Mouse (Mus musculus): ENCODE data around the gene Polr3g.
"Not testable (repeated sequence)": the region's sequence is repeated elsewhere in the genome, so short reads cannot be mapped to it uniquely, and the experiment has no call there.

Gene Polr3g

GRCm38 (mm10) chr13:81710775-81711545, at the start of gene Polr3g, which contains the start of gene Mblac2:
TSS of gene Polr3g (minus strand) at chr13:81711013.
TSS of gene Mblac2 (plus strand) at chr13:81711341.
- ATAC-seq (ENCODE audit: insufficient number of reproducible peaks, low FRiP score, low TSS enrichment), result peak; percentile 87

- ATAC-seq (ENCODE audit: insufficient number of reproducible peaks, low FRiP score, low TSS enrichment), result peak; percentile 56; the same call in 1 of the 2 replicates
Measured at GRCm38 (mm10) chr13:81760379-81760778, 49.6 kb upstream of the Polr3g start.

DNA sequence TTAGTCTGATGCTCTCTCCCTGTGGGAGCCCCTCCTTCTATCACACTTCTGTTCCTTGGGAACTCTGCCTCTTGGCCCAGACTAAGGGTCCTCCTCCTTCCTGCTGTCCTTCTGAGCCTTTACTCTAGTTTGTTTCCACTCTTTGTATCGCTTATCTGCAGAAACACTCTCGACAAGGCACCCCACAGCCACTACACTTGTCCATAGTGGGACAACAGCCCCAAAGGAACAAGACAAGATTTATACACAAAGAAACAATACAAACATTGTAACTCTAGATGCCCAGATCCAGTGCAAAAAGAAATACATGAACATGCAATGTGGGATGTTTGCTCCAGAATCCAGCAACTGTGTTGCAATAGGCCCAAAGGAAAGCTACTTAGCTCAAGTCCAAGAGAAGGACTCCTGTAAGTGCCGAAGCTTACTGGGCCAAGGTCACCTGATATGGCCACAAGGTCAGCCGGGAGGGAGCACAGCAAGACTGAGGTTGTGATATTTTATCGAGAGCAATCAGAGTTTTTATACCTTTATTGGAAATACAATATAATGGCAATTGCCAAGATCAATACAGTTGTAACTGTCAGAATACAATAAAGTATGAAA, 46.3 kb upstream of the Polr3g start:
- ATAC-seq (ENCODE audit: insufficient number of reproducible peaks, low FRiP score, low TSS enrichment), result no peak

DNA sequence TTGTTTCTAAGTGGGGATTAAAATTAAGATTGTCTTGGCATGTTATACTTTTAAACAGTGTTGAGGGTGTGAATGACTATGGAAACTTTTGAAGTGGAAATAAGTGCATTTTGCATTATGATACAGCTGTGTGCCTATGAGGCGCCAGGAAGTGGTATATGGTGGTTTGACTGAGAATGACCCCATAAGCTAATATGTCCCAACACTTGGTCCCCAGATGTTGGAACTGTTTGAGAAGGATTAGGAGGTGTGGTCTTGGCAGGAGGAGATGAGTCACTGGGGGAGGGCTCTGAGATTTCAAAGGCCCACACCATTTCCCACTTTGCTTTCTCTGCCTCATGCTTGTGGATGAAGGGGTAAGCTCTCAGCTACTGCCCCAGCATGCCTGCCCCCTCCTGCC, 44.5 kb upstream of the Polr3g start:
- no peak for ATAC-seq (ENCODE audit: insufficient number of reproducible peaks, low FRiP score, low TSS enrichment)

DNA sequence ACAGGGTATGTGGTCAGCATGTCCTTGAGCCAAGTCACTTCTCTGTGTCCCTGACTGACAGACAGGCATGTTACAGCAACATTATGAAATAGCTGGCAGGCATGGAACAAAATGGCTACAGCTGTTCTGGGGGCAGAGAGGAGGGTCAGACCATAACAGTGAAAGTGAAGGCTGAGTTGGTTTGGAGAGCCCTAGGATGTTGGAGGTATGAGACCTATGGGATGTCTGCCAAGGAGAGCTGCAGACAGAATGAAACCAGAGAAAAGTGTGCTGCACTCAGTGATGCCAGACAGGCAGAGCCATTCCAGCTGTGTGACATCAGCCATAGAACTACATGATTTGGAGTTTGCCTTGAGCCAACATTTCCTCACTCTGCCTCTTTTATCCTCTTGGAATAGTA, 44.1 kb upstream of the Polr3g start:
- ATAC-seq (ENCODE audit: insufficient number of reproducible peaks, low FRiP score, low TSS enrichment), result no peak

- ATAC-seq (ENCODE audit: insufficient number of reproducible peaks, low FRiP score, low TSS enrichment), result no peak
Measured at GRCm38 (mm10) chr13:81744092-81744396, 33.2 kb upstream of the Polr3g start.

GRCm38 (mm10) chr13:81743391-81744091, 32.7 kb upstream of the Polr3g start:
- no peak for ATAC-seq (ENCODE audit: insufficient number of reproducible peaks, low FRiP score, low TSS enrichment)

GRCm38 (mm10) chr13:81740898-81741297, 30.1 kb upstream of the Polr3g start:
- 0 out of 2 replicates have a peak, but pooled peaks have one; percentile 40 for ATAC-seq (ENCODE audit: insufficient number of reproducible peaks, low FRiP score, low TSS enrichment)

DNA sequence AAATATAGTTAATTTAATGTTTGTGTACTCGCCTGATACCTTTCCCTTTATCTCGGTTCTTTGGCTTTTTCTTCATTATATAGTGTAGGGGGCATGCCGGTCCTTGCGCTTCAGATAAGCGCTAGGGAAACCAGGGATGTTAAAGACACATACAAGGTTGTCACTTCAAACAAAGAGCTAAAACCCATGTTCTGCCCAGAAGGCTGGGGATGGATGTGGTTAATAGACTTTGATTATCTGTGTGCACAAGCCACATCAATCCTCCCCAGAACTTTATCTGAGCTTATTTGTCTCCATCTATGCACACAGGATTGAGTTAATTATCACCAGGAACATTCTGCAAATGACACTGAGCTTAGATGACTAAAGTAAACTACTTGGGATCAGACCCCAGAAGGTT, 25.8 kb upstream of the Polr3g start:
- no peak for ATAC-seq (ENCODE audit: insufficient number of reproducible peaks, low FRiP score, low TSS enrichment)

DNA sequence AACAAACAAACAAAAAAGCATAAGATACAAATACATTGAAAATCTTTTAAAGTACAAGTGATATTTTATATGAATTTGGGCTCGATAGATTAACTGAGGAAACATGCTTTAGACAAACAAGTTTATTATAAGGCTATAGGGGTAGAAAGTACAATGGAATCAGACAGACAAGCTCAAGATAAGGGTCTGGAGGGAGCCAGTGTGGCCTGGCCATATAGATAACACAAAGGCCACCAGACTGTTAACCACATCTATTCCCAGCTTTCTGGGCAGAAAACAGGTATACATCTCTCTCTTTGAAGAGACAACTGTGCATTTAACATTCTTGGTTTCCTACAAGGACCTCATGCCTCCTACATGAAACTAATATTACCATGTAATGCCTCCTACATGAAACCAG, 19.5 kb upstream of the Polr3g start:
- ATAC-seq (ENCODE audit: insufficient number of reproducible peaks, low FRiP score, low TSS enrichment), result no peak

DNA sequence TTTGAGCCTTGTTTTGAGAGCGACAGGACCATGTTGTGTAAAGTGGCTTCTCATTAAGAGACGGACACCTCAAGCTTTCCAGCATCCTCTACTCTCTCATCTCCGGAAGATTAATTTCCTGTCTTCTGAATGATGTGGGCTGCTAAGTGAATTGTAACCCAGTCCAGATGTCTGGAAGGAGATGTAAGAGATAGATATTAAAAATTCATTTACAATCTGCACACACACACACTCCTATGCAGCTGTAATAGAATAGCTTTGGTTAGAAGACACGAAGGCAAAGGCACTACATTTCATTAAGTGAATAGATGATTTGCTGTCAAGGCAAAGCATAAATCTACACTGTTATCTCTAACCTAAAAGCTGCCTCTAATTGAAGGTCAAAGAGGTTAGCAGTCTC, 18.3 kb upstream of the Polr3g start:
- no peak for ATAC-seq (ENCODE audit: insufficient number of reproducible peaks, low FRiP score, low TSS enrichment)

GRCm38 (mm10) chr13:81728141-81728540, 17.3 kb upstream of the Polr3g start:
- not testable (repeated sequence) for ATAC-seq (ENCODE audit: insufficient number of reproducible peaks, low FRiP score, low TSS enrichment)

GRCm38 (mm10) chr13:81713896-81714295, 3.1 kb upstream of the Polr3g start:
- no peak for ATAC-seq (ENCODE audit: insufficient number of reproducible peaks, low FRiP score, low TSS enrichment)

DNA sequence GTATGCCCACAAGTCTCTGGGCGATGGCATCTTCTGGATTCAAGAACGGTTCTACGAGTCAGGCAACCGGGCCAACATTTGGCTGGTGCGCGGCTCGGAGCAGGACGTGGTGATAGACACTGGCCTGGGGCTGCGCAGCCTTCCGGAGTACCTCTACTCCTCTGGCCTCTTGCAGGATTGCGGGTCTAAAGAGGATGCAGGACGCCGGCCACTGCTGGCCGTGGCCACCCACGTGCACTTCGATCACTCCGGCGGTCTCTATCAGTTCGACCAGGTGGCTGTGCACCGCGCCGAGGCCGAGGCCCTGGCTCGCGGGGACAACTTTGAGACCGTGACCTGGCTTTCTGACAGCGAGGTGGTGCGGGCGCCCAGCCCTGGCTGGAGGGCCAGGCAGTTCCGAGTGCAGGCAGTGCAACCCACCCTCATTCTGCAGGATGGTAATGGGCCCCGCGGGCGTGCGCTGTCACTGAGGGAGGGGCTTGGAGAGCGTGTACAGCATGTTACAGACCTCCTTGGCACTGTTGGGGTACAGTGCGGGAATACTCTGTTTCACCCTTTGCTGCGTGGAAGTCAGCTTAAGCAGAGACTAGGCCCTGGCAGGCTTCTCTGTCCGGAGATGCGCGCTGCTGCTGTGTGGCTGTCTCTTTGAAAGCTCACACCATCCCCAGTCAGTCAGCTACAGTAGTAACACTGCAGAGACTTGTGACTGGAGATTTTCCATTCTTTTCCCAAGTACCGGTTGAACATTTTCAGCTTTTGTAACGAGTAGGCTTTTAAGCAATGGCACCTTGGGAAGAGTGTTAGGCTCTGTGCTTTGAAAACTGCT, 946 bp upstream of the Polr3g start:
- peak; percentile 31 for ATAC-seq (ENCODE audit: insufficient number of reproducible peaks, low FRiP score, low TSS enrichment)

- no peak for ATAC-seq (ENCODE audit: insufficient number of reproducible peaks, low FRiP score, low TSS enrichment)
Measured at GRCm38 (mm10) chr13:81710266-81710665, 547 bp downstream of the Polr3g start.

DNA sequence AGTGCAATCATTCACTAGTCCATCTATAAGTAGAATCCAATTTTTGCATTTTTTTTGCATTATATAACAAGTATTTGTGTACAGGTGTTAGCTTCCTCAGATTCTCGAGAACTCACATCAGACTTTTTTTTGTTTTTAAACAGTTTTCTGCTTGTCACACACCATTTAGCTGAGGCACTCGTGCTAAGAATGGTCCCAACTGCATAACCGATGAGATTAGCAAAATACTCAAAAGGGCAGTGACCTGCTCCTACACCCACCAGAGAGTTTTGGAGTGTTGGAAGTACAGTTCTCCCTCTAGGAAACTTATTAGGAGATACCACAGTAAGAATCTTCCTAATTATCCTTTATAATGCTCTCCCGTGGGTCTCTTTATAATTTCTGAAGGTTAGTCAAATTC, 1.0 kb downstream of the Polr3g start:
- no peak for ATAC-seq (ENCODE audit: insufficient number of reproducible peaks, low FRiP score, low TSS enrichment)

GRCm38 (mm10) chr13:81706311-81706710, 4.5 kb downstream of the Polr3g start:
- ATAC-seq (ENCODE audit: insufficient number of reproducible peaks, low FRiP score, low TSS enrichment), result no peak

DNA sequence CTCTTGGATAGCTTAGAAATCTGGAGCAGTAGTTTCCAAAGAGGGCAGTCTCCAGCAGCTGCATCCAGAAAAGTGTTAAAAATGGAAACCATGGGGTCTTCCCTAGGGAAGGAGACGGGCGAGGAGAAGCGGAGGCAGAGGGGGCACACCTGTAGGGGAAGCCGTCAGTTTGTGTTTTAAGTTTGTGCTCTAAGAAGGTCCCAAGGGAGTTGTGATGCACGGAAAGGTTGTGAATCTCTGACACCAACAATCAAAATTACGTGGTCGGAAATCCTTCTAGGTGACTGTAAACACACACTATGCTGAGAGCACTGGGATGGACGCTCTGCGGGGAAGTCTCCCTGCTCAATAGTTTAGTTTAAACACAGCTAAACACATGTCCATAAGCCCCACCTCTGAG, 7.2 kb downstream of the Polr3g start:
- no peak for ATAC-seq (ENCODE audit: insufficient number of reproducible peaks, low FRiP score, low TSS enrichment)

DNA sequence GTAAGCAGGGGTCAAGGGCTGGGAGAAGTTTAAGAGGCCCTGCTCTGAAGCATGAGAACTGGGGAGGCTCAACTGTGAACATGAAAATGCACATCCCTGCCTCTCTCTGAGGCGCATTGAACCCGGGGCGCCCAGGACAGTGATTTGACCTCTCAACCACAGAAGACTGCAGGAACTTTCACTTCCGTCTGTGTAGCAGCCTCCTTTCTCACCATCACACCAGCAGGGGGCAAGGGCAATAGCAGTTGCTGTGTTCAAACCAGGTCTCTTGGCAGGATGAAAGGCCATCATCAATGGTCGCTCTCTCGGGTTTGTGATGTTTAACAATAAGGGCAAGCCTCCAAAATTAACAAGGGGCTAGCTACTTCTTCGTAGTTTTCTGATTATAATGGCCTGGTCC, 7.7 kb downstream of the Polr3g start:
- no peak for ATAC-seq (ENCODE audit: insufficient number of reproducible peaks, low FRiP score, low TSS enrichment)

DNA sequence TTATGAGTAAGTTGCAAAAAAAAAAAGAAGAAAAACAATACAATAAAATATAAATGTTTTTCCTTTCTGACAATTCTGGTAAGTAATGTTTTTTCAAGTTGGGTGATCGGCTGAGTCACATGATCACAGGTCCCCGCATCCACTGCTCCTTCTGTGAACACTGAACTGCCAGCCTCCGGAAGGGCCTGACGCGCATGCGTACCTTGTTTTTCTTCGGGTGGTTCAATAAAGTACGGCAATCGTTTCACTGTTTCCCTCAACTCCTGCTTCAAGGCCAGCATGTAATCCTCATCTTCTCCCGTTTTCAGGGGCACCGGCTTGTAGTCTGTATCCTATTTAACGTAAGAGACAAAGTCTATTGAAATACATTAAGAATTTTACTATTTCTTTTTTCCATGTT, 16.4 kb downstream of the Polr3g start:
- no peak for ATAC-seq (ENCODE audit: insufficient number of reproducible peaks, low FRiP score, low TSS enrichment)

- 0 out of 2 replicates have a peak, but pooled peaks have one; percentile 10 for ATAC-seq (ENCODE audit: insufficient number of reproducible peaks, low FRiP score, low TSS enrichment)
Measured at GRCm38 (mm10) chr13:81691606-81692005, 19.2 kb downstream of the Polr3g start.

All from cerebellum, adult (tissue).